Mouse (Mus musculus) skeletal muscle tissue, adult 2 months (tissue): Measurements from ENCODE around the gene Dock9.
A peak's percentile ranks its signal among the peaks of the same experiment; 100 is the strongest.
"Not testable (repeated sequence)": the region's sequence is repeated elsewhere in the genome, so short reads cannot be mapped to it uniquely, and the experiment has no call there.

Source experiments
- DNase-seq: peaks from one replicate; pipeline ENCODE4 v3.0.0-alpha.2; 2012; ENCODE audit warnings: low read depth, low spot score

Gene Dock9

DNA sequence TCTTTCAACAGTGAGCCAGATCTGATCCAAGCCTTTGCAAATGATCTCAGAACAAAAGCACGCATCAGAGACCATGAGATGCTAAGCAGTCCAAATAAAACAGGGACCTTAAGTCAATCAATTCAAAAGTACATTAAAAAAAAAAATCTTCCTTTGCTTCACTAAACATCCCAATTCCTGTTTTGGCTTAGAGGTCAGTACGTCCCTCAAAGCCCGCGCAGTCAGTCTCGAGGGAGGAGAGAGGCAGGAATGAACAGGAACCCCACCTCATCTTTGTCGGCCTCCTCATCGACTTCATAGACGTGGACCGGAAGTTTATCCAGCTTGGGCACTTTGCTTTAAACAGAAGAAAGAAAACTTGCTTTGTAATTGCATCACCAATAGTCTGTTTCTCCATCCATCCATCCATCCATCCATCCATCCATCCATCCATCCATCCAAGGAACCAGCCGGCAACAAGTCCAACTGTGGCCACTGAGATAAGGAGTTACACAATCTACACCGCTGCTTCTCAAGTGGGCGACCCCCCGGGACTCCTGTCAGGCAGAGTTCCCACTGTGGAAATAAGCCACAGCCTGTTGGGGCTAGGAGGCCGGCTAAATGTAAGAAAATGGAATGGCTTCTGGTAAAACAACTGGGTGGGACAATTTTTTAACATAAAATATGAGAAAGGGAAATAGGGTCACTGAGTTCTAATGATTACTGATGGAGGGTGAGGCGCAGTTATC, 137.3 kb downstream of the Dock9 start:
- no peak for DNase-seq

DNA sequence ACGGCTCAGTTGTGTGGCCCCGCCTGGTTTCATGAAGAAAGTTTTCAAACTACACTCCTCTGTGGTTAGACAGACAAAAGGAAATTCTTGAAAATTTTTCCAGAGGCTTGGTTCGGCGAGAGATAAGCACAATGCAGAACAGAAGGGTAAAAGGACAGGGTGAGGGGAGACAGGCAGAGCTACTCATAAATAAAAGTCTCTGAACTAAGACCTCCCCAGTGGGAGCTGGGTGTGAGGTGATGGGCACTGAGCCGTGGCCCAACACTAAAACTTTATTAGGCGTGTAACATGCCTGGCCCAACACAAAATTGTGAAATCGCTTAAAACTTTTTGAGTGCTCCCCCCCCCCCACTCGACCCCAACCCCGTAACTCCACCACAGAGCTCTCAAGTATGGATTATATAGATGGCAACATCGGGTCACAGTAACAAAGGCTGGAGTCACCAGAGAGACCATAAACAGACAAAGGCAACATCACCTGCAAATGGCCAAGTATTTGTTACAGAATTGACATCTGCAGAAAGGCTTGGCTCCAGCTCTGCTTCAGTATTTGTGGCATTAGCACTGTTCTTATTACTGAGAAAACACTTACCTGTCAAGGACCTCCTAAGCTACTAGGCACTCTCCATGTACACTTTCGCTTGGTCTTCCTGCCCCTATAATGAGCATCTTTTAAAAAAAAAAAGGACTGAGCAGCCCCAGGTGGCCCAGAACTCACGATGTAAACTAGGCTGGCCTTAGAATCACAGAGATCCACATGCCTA, 138.4 kb downstream of the Dock9 start:
- DNase-seq = no peak

DNA sequence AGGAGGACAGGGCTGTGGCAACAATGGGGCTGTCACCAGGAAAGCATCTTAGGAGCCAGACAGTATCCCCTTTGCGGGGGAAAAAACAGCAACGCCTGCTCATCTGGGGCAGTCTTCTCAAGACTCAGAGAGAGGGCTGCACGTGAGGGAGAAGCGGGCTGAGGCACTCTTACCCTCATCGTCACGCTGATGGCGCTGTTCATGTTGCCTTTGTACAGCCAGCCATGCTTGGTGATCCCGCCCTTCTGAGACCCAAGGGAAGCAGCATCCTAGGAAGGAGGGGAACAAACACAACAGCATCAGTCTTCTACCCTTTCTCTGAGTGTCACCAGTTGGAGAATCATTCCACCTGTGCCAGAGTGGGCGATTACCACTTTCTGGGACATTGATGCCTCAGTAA, 139.1 kb downstream of the Dock9 start:
- no peak for DNase-seq

DNA sequence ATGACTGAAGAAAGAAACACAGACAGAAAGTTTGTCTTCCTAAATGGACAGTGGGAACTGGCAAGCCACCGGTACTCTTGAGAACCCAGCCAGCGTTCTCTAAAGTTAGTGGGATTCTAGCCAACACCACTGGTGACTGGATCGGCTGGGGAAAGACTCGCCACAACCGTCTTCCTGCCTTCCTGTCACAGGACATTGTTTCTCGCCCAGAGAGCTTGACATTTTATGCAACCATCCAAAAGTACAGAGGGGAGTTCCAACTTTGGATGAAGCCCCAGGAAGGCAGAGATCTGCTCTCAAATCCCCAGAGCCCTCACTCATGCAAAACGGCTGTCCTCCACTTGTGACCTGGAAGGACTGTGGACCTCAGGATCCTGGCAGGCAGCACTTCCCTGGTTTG, 140.0 kb downstream of the Dock9 start:
- peak; percentile 46 for DNase-seq

DNA sequence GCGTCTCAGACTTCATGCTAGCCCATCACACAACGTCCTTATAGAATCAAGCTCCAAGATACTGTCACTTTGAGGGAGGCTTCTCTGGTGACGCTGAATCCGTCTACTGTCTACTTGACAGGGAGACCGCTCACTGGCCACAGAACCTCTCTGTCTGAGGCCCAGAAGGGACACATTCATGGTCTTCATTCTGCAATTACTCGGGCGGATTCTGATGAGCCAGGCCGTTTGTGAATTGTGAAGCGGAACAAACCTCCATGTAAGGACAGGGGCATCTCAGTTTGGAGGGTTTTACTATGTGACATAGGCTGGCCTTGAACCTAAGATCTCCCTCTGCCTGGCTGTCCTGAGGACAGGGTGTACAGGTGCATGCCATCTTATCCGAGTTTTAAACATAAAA, 140.7 kb downstream of the Dock9 start:
- DNase-seq = no peak

DNA sequence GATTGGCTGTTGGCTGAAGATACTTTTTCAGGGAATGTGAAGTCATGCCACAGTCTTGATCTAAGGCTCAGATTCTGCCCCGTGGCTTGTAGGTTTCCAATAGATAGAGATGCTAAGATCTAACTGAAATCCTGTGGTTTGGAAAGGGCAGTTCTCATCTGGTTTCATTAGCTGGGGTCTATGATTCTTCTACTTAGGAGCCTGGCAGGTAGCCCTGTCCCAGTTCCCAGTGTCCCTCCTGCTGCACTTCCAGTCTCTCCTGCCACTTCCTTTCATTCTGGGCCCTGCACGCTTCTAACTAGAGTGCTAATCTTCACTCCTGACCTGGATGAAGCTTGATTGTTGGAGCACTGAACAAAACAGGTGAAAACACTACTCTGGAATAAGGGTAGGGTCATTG, 142.7 kb downstream of the Dock9 start:
- no peak for DNase-seq

DNA sequence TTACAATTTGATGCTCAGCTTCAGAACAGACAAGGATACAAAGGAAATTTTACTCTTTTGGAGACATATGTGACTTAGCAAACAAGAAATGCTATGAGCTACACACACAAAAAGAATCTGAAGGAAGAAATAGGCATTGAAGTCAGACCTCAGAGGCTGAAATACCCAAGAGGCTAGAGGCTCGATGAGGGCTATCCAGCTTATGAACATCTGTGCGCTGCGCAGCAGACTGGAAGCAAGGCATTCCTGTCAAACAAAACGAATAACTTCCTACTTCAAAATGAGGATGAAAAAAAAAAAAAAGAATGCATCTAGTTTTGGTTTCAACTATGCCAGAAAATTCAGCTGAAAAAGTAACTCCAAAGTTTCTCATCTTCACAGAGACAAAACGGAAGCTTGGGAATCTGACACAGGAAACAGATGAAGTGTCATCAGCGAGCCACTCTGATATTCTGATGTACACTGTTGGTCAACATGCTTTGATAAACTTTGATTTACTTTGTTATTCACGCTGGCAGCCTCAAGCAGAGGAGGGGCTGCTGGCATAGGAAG, 143.1 kb downstream of the Dock9 start:
- peak; percentile 34 for DNase-seq

DNA sequence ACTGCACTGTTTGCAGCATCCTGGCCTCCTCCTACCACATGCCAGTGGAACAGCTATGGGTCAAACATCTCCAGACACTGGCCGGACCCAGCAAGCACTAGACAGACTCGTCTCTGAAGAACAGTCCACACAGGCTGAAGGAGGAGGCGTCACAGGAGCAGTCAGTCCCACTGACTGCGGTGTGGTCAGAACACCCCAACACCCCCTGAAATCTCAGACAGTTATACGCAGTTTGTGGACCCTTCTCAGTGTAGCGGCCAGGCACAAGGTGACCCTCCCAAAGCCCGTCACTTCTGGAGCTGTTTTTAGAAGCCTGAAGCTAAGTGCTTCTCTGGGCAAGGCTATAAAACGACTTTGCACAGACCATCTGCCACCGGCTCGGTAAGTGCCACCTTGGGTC, 143.9 kb downstream of the Dock9 start:
- no peak for DNase-seq

DNA sequence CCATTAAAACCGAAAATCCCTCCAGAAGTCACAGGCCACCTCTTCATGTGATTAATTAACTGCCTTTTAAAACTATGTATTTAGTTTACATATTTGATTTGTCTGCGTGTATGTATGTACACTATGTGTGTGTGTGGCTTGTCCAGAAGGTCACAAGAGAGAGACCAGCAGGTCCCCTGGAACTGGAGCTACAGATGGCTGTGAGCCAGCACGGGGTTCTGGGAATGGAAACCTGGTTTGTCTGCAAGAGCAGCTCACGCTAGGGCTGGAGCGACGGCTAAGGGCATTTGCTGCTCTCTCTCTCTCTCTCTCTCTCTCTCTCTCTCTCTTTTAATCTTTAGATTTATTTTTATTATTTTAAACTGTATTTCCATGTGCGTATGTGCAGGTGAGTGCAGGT, 144.4 kb downstream of the Dock9 start:
- no peak for DNase-seq

DNA sequence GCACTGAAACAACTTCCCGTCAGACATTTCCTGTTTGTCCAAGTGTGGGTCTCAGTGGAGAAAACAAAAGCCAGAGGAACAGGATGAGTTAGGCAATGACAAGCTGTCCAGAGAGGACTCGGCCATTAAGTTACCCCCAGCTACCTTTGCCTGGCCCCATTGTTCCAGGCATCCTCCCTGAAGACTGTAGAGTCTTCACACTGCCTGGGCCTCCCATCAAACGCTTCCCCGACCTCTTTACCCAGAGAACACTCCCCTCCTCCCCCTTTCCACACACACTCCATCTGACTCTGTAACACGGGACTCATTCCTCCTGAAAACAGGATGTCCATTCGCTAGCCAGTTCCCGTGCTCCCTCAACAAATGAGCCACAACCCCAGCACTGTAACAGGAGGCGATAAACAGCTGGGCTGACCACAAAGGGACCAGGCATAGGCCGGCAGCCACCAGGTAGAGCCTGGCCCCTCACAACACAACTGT, 149.0 kb downstream of the Dock9 start:
- DNase-seq = peak; percentile 25

DNA sequence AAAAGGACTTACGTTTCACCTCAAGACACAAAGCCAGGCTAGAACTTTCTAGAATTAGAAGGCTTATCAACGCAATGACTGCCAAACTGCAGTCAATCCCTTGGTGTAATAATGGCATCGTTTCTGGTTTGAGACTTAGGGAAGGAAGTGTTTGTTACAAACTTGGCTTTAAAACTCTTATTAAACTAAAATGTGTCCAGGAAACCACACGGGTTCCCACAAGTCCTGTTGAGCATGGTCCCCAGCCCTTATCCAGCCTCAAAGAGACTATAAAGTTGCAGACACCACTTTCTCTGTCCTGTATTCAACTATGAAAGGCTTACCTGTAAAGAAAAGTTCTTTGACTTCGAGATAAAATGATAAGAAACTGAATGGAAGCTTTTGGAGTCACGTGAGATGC, 149.9 kb downstream of the Dock9 start:
- no peak for DNase-seq

DNA sequence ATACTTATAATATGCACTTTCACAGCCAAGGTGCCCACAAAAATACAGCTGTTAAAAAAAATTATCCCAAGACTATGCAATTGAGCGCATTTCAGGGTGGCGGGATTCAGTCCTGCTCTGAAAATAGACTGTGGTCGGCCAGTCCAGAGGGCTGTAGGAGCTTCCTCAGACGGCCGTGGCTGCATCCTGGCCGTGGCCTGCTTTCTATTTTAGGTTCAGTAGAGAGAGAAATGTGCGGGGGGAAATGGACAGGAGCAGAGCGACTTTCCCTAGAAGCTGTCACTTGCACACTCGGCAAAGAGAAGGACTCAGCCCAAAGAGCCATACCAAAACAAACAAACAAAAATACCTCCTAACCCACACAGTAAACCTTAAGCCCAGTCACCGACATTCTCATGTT, 151.0 kb downstream of the Dock9 start:
- no peak for DNase-seq

DNA sequence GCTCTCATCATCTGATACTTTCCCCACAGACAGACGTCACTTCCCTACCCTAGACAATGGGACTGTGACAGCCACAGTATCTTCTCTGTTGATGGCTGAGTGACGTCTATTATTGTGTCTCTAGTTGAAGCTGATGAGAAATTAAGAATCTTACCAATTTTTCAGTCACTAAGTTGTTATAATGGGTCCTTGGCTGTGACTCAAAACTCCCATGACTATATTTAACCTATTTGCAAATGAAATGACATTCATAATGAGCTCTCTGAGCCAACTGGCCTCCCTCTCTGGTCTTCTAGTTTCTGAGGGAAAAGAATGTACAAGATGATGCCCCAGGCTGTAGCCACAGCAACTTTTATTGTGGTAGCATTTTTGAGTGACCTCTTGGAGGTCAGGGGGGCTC, 153.3 kb downstream of the Dock9 start:
- no peak for DNase-seq

DNA sequence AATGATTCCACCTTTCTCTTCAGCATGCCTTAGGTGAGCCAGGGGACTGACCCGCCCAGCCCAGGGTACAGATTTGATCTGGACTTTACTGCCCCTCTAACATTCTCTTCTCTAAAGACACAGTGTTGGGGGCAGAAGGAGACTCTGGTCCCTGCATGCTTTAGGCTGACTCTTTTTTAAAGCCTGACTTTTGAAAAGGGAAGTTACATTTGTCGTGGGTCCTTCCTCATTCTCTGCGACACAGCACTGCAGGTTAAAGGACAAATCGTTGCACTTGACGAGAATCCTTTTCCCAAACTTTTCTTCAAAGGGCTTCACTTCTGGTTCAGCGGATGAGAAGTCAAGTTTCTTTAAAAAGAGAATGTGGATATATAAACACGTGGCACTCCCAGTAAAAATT, 156.4 kb downstream of the Dock9 start:
- no peak for DNase-seq

DNA sequence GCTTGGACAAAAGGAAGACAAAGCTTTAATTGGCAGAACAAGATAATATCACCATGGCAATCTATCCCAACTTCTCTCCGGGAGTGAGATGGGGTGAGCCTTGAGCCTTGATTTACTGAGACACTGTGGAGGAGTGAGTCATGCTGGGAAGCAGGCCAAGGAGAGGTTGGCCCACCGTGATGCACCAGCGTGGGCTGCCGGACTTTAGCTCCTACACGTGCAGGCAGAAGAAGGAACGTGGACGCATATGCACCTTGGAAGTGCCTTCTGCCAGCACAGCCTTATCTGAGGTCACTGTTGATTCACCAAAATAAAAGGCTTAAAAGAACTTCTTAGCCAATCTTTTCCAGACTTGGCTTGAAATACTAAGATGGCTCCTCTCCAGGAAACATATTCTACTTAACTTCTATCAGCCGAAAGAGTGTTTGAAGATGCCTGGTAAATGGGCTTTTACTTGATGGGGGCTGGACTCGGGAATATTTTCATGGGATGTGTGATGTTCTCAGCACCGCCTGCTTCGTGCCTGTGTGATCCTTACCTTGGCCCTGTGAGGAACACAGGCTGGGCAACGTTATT, 160.6 kb downstream of the Dock9 start:
- no peak for DNase-seq

DNA sequence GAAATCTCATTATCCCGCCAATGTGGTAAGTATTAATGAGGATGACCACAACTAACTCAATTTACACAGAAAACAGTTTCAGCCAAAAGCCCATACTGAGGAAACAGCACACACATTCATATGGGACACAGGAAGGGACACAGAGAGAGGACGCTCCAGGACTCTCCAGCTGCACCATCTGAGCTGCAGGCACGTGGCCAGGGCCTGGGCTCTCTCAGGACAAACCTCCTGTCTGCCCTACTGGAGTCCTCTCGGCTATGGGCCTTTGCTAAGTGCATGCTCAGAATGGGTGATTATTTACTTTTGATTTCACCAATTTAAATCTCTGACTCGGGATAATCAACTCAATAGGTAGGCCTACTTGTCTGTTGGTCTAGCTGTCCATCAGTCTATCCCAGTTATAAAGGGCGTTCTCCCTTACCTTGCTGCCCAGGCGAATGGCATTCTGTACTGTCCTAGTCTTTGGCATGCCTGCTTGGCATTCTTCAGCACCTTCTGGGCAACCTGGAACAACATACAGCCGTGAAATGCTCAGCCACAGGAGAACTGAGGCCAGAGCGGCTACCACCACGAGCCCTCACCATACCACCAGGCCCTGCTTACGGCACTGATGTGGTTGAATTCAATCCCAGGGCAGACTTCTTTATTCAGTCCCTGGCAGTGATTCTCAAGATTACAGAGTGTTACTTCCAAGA, 162.8 kb downstream of the Dock9 start:
- DNase-seq = peak; percentile 28

DNA sequence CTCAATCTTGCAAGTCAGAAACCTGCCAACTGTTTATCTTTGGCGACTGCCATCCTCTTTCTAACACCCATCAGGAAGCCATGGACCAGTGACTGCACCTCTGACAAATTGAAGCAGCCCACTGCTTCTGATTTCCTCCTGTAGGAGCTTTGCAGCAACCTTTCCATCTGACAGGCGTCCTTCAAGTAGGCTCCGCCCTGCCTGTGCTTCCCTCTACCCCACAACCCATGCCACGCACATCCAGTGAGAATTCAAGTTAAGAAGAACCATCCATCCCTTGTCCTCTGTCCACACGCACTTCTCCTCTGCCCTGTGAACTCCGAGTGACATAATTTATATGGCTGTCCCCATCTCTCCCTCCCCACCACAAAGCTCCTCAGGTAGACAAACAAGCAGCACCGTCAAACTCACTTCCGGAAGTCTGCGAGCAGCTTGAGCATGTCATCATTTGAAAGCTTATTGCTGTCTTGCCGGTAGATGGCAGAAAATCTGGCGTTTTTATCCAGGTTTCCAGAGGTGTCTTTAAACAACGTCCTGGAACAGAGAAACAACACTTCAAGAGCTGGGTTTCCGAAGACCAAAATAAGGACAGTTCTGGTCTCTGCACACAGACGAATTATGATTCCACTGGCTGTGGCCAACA, 163.4 kb downstream of the Dock9 start:
- DNase-seq = no peak

DNA sequence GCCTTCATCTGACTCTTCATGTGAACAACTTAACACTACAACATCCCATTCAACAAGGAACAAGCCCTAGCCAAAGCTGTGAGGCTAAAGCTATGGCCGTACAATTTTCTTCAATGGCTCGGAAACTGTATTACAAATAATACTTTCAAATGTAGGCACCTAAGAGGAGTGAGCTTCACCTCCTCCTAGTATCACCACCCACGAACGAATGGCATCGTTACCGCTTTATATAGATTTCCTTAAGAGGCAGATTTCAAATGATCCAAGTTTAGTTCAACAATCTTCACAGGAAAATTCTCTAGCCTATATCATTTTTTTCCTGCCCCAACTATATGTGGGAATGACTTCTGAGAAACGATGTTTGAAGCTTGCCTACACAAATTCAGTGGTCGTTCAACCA, 165.7 kb downstream of the Dock9 start:
- no peak for DNase-seq

DNA sequence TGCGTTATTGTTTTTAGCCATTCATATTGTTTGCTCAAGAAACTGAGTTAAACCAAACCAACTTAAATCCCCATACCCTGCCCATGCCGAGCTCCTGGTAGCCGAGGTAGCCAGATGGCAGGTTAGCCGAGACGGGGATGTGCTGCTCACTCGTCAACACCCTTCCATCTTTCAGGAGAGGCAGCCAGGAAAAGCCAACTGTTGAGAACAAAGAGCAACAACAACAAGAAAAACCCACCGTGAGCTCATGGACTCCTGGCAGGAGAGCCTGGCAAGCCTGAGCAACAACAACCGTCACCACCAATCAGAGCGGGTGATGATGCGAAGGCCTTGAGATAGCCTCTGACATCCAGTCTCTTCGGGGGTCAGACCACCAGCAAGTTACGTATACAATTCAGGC, 170.9 kb downstream of the Dock9 start:
- no peak for DNase-seq

DNA sequence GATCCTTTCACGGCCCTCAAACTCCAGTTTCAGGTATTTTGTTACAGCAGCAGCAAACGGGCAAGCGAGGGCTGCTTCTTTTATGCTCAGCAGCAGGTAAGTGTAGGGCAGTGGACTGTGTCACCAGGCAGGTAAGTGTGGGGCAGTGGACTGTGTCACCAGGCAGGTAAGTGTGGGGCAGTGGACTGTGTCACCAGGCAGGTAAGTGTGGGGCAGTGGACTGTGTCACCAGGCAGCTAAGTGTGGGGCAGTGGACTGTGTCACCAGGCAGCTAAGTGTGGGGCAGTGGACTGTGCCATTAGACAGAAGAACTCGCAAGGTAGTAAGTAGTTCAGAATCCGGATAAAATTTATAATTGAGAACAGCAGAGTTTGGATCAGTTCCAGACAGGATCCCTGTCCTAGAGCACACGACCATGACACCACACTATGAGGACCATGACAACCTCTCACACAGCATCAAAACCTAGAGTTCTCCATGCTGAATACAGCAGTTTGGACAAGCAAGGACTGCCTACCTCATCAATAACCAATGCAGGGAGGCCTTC, 173.6 kb downstream of the Dock9 start:
- not testable (repeated sequence) for DNase-seq

DNA sequence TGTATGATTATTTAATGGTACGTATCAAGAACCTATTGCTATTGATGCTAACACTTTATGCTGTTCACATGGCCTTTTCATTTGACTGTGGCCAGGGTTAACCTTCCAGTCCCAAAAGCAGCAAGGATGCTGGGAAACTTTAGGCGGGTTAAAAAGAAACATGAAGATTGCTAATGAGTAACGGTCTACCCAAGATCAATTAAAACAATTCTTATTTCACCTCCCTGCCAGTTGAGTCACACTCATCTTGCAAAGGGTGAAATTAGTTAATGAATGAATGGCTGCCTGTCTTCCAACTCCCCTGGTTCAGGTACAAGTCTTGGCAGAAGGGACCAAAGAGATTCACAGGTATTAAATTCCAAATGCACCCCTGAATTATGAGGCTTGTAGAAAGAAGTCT, 175.8 kb downstream of the Dock9 start:
- no peak for DNase-seq
